Mouse (Mus musculus): ENCODE results near the gene Ctbp1.

Ctbp1 gene

DNA sequence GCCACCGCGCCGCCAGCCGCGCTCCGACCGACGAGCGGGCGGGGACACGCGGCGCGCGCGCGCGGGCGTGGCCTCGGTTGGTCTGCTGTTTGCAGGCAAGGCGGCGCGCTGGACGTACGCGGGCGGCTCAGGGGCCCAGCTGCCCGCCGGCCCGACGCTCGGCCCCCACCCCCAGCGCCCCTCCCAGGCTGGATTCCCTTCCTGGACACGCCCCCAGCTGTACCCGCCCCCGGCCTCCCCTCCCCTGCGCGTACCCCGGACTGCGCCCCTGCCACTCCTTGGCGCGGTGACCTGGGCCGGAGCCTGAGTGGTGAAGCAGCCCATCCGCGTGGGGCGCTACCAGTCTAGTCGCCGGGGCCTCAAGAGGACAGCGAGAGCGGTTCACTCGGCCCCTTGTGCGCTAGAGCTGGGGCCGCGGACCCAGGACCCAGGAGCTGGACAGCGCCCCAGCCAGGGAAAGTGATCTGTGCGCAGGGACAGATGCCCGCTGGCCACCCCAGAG, at the start of gene Ctbp1:
TSS of gene Ctbp1 (minus strand) at position 42 of the 502 bp plus-strand sequence.
- under 1% methylated on average over 57 of the region's 57 CpGs for WGBS

DNA sequence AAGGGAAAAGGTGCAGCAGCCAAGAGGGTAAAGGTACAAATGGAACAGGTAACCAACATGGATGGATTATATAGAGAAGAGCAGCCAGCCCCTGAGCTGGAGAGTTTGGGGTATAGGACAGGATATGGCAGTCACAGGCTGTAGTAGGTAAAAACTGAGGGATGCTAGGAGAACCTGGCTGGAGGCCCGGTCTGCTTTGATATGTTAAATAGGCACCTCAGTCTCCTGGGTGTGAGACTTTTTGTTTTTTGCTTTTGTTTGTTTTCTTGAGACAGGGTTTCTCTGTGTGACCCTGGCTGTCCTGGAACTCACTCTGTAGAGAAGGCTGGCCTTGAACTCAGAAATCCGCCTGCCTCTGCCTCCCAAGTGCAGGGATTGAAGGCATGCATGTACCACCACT, 49.7 kb upstream of the Ctbp1 start:
- 44% methylated on average over 2 of the region's 2 CpGs for WGBS

DNA sequence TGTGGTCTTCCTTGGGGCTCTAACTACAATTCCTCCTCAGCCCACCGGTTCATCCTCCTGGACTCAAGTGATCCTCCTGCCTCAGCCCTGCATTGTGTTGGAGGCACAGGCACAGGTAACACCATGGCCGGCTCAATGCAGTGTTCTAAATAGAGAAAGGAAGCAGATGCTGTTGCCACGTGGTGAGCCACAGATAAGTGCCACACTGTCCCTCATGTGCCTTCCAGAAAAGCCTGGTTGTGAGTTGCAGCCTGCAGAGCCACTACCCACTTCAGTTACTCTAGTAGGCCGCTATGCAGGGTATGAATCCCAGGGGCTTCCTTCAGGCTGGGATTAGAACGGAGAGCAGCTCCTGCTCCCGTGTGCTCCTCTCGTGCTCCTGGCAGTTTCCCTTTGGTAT, 37.4 kb upstream of the Ctbp1 start:
- 73% methylated on average over 7 of the region's 7 CpGs for WGBS

DNA sequence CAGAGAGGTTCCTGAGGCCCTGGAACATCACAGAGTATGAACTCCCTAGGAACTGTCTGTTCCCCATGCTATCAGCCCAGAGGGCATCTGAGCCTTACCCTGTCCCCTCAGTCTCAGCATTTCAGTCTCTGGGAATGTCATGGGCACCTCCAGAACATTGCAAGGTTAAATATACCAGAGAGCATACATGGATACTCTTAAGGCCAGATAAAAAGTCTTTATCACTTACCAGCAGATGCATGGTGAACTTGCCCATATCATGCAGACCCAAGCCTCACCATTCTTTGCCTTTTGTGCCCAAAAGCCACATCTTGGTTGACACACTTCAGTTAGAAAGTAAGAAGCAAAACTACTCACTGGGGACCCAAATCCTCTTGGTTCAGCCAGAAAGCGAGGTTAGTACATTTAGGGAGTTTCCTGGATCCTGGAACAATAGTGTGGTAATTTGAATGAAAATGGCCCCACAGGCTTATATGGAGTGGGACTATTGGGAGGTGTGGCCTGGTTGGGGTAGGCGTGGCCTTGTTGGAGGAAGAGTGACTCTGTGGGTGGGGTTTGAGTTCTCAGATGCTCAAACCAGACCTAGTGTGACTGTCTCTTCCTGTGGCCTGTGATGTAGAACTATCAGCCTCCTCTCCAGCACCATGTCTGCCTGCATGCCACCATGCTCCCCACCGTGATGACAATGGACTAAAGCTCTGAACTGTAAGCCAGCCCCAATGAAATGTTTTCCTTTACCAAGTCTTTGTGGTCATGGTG, 36.1 kb upstream of the Ctbp1 start:
- 80% methylated on average over 3 of the region's 3 CpGs for WGBS

DNA sequence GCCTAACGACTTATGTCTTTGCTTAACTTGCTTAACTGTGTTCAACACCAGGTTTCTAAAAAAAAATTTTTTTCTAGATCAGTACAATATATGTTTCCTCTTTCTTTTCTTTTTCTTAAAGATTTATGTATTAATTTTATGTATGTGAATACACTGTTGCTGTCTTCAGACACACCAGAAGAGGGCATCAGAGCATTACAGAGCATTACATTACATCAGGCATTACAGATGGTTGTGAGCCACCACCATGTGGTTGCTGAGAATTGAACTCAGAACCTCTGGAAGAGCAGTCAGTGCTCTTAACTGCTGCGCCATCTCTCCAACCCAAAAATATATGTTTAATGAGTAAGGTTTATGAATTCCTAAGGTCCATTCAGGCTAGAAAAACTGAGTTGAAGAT, 27.0 kb upstream of the Ctbp1 start:
- WGBS = 85% methylated on average over 2 of the region's 2 CpGs

DNA sequence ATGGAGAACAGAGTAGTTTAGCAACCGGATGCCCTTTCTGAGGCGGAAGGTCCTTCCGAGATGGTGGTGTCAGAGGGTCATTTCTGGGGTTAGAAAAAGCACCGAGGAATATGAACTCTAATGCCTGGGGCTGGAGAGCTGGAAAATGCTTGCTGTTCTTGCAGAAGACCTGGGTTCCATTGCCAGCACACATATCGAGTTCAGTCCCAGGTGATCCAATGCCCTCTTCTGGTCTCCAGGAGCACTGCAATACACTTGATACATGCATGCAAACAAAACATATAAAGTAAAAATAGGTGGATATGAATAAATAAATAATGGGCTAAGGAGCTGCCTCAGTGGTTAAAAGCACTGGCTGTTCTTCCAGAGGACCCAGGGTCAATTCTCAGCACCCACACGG, 22.4 kb upstream of the Ctbp1 start:
- 72% methylated on average over 6 of the region's 6 CpGs for WGBS

DNA sequence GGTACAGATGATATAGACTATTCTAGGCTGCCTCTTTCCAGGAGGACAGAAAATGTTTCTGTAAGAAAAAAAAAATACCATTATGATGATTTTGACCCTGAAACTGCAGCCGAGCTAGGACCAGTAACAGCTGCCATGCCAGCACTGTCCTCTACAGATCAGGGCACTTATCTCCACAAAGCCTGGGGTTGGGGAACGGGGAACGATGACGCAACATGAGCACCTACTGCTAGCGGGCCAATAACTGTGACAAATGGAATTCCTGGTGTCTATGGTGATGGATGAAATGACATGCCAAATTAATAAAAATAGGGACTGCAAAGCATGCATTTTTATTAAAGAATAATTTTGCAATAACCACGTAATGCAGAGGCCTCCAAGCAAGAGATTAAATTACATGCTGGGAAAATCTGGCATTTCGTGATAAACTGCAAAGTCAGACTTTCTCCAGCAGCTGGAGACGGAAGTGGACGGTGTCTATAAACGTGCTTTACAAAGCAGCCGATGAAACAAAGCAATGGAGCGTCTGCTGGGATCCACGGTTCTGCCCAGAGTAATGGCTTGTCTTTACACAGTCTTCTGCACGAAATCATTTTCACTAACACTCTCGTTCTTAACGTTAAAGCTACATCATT, 19.1 kb upstream of the Ctbp1 start:
- WGBS = 75% methylated on average over 16 of the region's 16 CpGs

DNA sequence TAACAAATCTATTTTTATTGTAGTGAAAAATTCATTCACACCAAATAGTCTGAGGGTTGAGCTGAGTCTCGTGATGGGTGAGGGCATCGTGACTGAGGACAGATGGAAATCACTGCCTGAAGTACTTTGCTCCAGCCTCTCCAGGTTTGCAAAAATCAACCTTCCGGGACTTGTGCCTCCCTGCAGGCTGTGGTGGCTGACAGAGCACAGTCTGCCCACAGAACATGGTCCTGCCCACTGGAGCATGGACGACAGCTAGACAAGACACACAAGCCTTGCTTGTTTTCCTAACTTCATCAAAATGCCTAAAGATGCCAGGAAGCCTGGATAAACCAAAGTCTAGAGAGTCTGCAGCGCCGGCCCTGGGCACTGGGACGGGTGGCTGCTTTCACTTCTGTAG, 9.2 kb upstream of the Ctbp1 start:
- 59% methylated on average over 7 of the region's 7 CpGs for WGBS

DNA sequence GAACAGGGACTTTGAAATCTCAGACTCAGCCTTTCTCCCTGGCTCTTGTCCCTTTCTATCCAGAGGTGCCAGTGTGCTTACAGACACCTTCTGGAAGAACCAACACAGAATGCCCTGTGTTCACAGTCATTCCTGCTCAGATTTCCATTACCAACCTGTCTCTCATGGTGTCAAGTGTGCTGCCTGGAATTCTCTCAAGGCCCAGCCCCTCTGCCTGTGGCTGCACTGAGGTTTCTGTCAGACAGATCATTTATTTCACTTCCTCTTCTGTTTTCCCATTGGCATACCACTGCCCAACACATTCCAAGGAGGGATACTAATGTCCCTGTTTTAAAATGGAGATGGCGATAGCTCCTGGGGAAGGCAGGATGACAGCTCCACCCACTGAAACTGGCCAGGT, 6.6 kb upstream of the Ctbp1 start:
- 82% methylated on average over 1 of the region's 1 CpGs for WGBS

DNA sequence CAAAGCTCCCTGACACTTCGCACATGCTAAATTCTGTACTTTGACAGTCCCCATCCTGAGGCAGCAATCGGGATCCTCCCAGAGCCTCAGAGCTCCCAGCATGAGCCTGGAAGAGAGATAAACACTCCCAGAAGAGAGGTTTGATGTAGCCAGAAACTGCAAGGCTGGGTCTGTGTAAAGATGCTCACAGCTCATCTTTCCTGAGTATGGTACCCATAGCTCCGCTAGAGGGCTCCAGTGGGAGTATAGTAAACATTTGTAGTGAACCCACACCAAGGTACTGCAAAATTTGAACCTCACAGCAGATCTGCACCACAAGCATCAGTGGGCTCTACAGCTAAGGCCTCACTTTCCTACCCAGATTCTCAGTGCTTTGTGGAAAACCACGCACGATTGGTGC, 4.2 kb upstream of the Ctbp1 start:
- WGBS = 53% methylated on average over 5 of the region's 5 CpGs

DNA sequence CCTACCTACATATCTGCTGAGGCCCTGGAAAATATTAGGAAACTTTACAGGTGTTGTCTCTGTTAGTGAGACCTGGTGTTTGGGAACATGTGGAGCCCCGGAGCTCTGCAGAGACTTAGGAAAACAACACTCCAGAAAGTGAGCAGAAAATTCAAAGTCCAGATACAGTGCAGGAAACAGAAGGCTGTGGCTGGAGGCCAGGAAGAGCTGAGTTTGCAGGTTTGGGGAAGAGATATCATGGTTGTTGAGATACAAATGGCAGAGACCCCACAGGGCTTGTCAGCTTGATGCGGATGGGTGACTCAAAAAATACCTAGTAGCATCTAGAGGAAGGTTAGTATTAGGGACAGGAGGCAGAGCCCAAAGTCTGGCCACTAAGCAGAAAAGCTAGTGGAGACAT, 2.5 kb upstream of the Ctbp1 start:
- WGBS = 77% methylated on average over 2 of the region's 2 CpGs

DNA sequence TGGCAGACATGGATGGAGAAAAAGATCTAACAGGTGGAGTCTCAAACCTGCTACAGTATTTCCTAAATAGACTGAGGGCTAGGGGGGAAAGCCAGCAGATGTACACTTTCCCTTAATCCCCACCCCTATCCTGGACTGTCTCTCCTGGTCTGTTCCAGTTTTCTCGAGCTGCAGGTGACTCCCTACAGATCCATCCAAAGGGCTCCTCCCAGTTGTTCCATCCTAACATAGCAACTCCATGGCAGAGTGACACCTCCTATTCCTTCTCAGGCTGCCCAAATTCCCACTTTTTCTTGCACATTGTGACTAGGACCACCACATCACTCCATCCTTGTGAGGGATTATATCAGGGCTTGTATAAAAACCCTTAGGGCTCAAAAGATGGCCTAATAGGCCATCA, 960 bp upstream of the Ctbp1 start:
- WGBS = 19% methylated on average over 1 of the region's 1 CpGs

DNA sequence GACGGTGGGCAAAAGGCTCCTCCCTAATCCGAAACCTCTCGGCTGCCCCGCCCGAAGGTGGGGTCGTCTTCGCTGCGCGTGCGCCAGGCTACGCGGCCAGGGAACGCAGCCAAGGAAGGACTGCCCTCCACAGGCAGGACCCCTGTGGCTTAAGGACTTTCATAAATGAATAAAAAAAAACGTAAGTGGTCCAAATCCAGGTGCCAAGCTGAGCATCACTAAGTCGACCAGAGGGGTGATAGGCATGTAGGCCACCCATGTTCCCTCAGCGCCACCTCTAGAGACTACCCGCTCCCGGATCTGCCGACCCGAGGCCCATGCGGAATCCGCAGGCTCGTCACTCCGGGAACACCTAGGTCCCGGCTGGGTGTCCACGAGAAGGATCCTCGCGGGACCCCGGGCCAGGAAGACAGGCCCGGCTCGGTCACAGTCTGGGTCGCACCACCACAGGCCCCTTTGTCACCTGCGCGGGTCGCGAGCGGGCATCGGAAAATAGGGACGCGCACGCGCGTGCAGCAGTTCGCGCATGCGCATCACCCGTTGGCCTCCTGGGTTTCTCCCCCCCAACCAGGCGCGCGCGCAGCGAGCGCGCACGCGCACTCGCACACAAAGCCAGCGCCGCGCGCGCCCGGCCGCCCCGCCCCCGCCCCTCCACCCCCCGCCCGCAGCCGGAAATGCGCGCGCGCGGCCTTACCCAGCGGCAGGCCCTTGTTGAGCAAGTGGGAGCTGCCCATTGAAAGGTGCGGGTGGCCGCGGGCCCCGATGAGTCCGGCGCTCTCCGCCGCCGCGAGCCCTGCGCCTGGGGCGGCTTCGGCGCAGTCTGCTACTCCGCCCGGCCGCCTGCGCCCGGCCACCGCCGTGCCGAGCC, 475 bp downstream of the Ctbp1 start:
- WGBS = under 1% methylated on average over 91 of the region's 97 CpGs

DNA sequence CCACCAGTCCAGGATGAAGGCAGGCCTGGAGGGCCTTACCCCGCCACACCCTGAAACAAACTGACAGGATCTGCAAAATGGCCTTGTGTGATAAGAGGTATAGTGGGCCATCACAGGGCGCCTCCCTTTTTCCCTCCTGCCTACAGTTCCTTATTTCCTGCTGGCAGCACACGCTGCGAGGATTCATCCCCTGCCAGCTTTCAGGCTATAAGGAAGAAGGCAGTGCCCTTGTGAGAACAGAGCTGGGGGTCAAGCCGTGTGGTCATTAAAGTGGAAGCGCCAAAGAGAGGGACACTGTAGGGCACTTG, 1.1 kb downstream of the Ctbp1 start:
- WGBS = 1% methylated on average over 6 of the region's 6 CpGs

DNA sequence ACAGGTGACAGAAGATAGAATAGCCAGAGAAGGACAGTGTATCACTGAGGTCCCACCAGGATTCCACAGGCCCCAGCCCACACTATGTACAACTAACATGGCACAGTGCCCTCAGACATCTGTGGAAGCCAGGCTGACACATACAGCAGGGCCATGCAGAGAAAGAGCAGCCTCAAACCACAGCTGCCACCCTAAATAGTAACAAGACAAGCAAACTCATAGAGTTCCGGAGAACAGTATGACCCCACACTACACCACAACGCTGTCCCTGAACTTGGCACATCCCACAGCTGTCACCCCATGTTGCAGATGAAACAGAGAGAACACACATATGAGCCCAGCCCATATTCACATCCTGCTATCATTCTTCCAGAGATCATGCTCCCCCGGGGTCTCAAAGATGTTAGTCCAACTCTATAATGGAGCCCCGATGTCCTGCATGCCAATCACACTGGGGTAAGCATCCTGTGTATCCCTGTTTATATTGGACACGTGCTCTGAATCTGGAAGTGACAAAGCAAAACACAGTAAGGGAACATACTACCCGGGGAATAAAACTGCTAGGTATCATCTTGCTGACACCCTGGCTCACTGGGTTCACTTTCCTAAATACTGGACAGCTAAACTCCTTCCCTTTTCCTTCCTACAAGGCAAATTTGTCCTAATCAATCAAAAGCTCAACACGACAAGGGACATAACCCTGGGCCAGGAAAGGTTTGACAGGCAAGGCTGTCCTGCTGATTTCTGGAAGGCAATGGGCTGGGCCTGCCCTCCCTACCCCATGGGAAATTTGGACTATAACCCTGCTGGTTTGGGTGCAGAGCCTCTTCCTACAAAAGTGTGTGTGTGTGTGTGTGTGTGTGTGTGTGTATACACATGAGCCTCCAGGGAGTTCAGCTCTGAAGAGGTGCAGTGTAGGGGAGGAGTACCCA, 1.7 kb downstream of the Ctbp1 start:
- 25% methylated on average over 7 of the region's 7 CpGs for WGBS

DNA sequence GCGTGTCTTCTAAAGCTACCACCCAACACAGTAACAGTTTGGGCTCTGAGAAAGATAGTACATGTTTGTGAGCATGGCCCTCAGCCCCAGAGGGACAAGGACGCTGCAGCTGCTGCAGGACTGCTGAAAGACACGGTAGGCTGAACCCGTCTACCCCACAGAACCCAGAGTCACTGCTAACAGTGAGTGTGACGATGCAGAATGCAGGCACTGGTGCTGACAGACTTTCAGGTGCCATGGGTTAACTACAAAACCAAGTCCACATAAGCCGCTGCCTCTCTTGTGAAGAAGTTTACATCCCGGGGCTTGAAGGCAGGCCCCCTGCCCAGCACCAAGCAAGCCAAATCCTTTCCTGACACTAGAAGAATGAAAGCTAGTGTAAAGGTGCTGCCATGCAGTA, 2.6 kb downstream of the Ctbp1 start:
- WGBS = 62% methylated on average over 7 of the region's 7 CpGs

DNA sequence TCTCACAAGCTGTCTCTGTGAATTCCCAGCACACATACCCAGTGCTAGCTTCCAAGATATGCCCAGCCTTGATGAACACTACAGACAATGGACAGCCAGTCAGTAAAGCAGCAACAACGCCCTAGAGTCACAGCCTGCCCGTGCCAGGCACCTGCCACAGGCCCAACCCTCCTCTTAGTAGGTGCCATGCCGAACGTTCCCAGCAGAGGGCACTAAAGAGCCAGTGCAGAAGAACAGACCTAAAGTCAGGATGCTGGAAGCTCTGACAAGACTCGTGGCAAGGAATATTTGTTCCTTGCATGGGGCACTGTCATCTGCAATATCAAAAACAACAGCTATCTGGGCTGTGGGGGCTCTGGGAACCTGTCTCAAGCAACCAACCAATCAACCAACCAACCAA, 4.2 kb downstream of the Ctbp1 start:
- WGBS = 5% methylated on average over 5 of the region's 5 CpGs

DNA sequence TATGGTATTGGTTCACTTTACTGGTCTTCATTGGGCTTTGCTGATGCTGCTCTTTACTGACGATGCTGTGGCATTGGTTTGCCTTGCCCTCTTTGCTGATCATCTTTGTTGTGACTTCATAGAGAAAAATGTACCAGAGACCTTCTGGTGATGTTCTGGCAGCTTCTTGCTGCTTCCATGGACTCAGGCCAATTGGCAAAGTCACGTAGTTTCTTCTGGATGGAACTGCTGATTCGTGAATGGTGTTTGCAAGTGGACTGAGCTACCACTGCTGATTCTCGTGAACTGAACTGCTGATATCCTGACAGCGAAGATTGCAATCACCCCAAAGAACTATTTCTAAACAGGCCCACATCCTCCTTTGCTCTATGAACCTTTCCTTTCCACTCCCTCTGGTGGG, 20.4 kb downstream of the Ctbp1 start:
- 49% methylated on average over 5 of the region's 5 CpGs for WGBS

DNA sequence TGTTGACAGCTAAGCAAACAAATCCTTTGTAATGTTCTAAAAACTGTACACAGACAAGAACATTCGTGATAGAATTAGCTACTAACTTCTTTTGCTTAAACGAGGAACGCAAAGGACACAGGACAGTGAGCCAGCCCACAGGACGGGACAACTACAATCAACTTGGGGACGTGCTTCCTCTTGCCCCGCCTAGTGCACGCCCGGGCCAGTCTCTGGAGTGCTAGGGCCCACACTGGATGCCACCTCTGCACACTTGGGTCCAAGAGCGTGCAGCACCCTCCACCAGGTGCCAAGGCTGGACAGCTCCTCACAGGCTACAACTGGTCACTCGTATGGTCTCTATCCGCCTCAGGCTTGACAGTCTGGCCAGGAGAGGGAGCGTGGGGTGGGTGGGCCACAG, 26.6 kb downstream of the Ctbp1 start:
- 76% methylated on average over 12 of the region's 12 CpGs for WGBS

DNA sequence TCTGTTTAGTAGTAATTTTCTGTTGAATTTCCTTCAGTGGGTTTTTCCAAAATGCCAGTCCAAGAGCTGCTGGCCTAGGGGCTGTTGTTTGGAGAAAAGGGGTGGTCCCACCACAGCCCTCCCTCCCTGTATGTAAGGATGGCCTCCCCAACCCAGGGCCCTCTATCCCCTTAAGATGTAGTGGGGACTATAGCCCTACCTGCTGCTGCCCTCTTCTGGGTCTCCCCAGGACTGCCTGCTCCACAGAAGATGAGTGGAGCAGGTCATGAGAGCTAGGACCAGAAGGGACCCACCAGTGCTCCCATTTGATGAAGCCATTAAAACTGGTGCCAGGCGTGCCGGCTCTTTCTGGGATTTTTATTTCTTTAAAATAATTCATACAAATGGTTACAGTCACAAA, 27.4 kb downstream of the Ctbp1 start:
- WGBS = 92% methylated on average over 2 of the region's 2 CpGs

DNA sequence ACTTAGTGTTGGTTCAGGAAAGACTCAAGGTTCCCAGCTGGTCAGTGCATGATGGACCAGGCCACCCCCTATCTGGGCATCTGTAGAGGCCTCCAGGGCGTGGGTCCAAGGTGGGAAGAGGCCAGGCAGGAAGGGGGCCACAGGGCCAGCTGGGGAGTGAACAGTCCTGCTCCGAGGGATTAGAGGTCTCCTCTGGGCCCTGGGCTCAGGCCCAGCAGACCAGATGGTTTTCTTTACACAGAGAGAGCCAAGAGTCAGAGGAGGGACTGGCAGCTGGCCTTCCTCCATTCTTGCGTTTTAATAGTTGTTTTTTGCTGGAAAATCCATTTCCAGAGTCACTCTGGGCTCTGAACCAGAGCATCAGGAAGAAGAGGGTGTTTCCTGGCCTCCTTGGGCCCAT, 29.1 kb downstream of the Ctbp1 start:
- 56% methylated on average over 3 of the region's 3 CpGs for WGBS

All from cerebral cortex, adult 2 months (tissue).